Mouse (Mus musculus): ENCODE measurements around the gene Frmd8.

The Frmd8 gene

DNA sequence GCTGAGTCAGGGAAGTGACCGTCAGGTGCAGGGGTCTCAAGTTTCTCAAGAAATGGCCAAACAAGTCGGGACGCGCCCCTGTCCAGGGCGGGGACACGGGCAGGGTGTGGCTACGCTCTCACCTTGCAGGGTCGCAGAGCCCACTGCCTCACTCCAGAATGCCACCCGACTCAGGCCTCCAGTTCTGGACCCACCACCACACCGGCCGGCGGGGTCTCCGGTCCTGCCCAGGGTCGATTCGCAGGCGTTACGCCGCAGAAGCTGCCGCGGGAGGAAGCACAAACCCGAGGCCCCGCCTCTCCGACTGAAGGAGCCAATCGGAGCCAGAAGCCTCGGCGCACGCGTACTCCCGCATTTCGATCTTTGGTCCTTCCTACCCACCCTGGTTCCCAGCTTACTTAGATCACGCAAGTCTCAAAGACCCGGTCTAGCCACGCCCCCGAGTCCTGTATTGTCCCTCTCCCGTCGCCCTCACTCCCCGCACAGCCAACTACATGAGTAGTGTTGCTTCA is at the start of gene Frmd8:
TSS of gene Frmd8 (minus strand) at position 306 of the 512 bp plus-strand sequence.
- ChIA-PET CTCF (interaction anchor here (0.5 to 13.9 kb wide), 31 partner anchors 8 to 1489 kb away, joined by 3 to 308 read pairs (median 5); partner anchors contain the start of genes Tigd3 (in 2 of the 4), Ap5b1 (in 1 of the 4) and Mus81 (in 1 of the 4)), POLR2A (interaction anchor here (0.5 to 17.9 kb wide), 90 partner anchors 9 to 523 kb away, joined by 3 to 399 read pairs (median 4); partner anchors contain the start of genes Tigd3 (in 3 of the 4), Ap5b1 (in 1 of the 4), Arl2 (in 1 of the 4) and Capn1 (in 1 of the 4))

DNA sequence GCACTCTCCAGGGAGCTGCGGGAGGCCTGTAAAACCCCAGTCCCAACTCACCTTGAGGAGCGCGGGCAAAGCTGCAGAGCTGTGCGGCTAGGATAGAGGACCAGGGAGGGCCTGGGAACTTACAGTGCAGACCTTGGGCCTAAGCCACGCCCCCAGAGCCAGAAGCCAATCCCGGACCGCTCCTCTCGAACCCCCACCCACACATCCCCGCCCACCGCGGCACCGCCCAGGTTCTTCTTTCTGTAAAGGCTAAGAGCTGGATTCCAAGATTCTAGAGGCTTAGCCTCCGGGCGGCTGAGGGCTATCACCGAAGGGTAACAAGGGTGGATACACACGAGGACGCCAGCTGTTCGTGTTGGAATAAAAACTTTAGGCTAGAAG is 49.6 kb upstream of the Frmd8 start, which contains the start of gene Cdc42ep2:
TSS of gene Cdc42ep2 (minus strand) at position 104 of the 381 bp plus-strand sequence.
- ChIA-PET POLR2A (interaction anchor here (0.6 to 4.5 kb wide), 95 partner anchors 9 to 468 kb away, joined by 3 to 36 read pairs (median 5); partner anchors contain the start of genes Capn1 (in 3 of the 4), Dpf2 (in 3 of the 4), Cdca5 (in 2 of the 4) and Pola2 (in 2 of the 4)), CTCF (interaction anchor here (0.6 to 5.0 kb wide), 54 partner anchors 9 to 544 kb away, joined by 3 to 32 read pairs (median 3); partner anchors contain the start of genes Capn1 (in 2 of the 4), Pola2 (in 2 of the 4), Snx15 (in 2 of the 4) and Ppp2r5b (in 1 of the 4))

DNA sequence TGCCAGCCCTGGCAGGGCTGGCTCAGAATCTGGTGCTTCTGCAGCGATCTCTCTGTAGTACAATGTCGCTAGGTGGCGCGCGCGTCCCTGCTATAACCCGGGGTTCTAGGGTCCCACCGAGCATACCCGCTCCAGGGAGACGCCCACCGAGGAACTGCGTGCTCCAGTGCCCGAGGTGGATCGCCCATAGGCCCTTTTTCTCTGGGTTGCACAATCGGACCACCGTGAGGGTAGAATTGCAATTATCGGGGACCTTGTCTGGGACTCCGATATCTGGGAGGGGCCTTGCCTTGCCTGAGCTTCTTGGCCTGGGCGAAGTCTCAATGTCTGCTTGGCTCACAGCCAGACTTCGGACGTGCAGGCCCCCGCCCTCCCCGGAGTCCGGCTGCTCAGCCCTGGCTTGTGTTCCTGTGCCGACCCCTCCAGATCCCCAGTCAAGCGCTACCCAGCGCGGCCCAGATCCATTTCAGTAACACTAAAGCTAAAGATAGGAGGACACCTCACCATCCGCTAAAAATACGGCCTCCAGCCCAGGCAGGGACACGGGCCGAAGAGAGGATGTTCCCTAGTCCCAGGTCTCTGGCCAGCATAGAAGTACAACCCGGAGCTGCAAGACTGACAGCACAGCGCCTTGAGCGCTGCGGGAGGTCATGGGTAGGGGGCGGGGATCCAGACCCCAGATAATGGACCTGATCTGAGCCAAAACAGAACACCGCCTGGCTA is 49.1 kb upstream of the Frmd8 start:
- CTCF ChIA-PET = interaction anchor here (0.6 to 5.0 kb wide), 57 partner anchors 9 to 1050 kb away, joined by 3 to 32 read pairs (median 3); partner anchors contain the start of genes Capn1 (in 2 of the 4), Pola2 (in 2 of the 4), Snx15 (in 2 of the 4) and Dpf2 (in 1 of the 4)
- POLR2A ChIA-PET = interaction anchor here (0.6 to 4.5 kb wide), 102 partner anchors 8 to 468 kb away, joined by 3 to 36 read pairs (median 5); partner anchors contain the start of genes Capn1 (in 3 of the 4), Dpf2 (in 3 of the 4), Cdca5 (in 2 of the 4) and Pola2 (in 2 of the 4)

DNA sequence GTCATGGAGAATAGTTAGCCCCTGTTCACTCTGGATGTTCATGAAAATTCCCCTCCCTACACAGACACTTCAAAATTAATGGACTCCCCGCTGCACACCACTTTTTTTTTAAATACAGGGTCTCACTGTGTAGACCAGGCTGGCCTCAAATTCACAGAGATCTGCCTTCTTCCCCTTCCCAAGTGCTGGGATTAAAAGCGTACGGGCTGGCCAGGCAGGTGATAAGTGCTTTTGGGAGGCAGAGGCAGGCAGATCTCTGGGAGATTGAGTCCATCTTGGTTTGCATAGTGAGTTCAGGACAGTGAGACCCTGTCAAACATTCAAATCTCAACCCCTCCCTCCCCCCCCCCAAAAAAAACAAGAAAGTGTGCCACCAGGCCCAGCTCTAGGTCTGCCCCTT is 47.9 kb upstream of the Frmd8 start:
- ChIA-PET CTCF (interaction anchor here in 2 of 4 experiments (0.5 to 5.0 kb wide), 17 partner anchors 7 to 1044 kb away, joined by 3 to 32 read pairs (median 3); partner anchors contain the start of genes Dpf2 (in 1 of the 2), Map4k2 (in 1 of the 2), Sac3d1 (in 1 of the 2) and Zdhhc24 (in 1 of the 2)), POLR2A (interaction anchor here in 3 of 4 experiments (0.6 to 4.5 kb wide), 30 partner anchors 8 to 219 kb away, joined by 3 to 36 read pairs (median 6); partner anchors contain the start of genes Capn1 (in 2 of the 3), Arl2 (in 1 of the 3), Dpf2 (in 1 of the 3) and Pola2 (in 1 of the 3))

DNA sequence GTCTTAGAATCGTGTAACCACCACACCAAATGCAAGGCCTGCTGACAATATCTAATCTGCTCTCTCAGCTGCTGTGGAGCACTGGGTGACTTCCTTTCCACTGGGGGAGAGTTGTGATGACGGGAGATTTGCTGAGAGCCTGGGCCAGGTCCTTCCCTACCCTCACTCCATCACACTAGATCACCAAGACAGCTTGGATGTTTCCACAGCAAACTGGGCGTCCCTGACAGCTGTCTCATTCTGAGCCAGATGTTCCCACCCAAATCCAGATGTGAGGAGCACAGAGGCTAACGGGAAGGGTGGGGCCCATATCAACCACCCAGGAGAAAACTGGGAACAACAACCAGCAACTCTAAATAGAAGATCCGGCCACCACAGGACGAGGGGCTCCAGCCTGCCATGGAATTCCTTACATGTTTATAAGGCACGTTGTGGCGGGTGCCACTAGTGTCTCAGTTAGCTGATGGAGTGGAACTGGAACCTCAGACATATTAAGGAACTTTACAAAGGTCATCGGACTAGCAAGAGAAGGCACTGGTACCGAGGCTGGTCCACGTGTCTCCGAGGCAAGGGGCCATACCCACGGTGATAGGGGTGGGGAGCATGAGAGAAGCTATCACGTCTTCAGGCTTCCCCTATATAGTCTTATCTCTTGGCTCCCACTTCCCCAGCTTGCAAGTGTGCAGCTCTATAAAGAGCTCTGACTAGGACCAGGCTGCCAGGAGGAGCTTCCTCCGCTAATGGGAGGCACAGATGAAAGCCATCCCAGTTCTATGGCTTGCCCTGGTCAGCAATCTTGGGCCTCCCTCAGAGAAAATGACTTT is 47.3 kb upstream of the Frmd8 start:
- CTCF ChIA-PET = interaction anchor here in 3 of 4 experiments (0.5 to 5.0 kb wide), 15 partner anchors 10 to 354 kb away, joined by 3 to 32 read pairs (median 4); partner anchors contain the start of genes Arl2 (in 1 of the 3), Dpf2 (in 1 of the 3), Ehd1 (in 1 of the 3) and Snx15 (in 1 of the 3)
- POLR2A ChIA-PET = interaction anchor here in 3 of 4 experiments (0.6 to 4.5 kb wide), 52 partner anchors 10 to 356 kb away, joined by 3 to 36 read pairs (median 4); partner anchors contain the start of genes Arl2 (in 2 of the 3), Dpf2 (in 2 of the 3), Pola2 (in 2 of the 3) and Tigd3 (in 2 of the 3)

DNA sequence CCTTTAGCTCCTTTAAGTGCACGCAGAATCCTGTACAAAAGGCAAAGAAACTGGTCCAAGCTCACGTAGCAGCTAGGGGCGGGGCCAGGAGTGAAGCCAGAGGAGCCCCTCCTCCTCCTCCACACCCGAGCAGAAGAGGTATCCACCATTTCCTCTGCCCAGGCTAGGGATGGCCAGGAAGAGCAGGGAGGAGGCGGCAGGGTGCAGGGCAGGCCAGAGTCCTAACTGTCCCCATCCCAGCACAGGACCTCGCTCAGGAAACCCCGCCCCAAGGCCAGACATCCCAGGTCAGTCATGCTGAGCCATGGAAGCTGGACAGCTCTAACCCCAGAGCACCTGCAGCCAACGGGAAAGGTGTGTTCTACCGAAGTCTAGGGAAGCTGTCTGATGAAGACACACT is 46.6 kb upstream of the Frmd8 start:
- ChIA-PET POLR2A (interaction anchor here in 3 of 4 experiments (0.5 to 4.5 kb wide), 52 partner anchors 9 to 356 kb away, joined by 3 to 36 read pairs (median 4); partner anchors contain the start of genes Dpf2 (in 3 of the 3), Pola2 (in 2 of the 3), Tigd3 (in 2 of the 3) and Arl2 (in 1 of the 3)), CTCF (interaction anchor here in 3 of 4 experiments (0.5 to 5.0 kb wide), 12 partner anchors 8 to 354 kb away, joined by 3 to 32 read pairs (median 4); partner anchors contain the start of genes Arl2 (in 1 of the 3), Ehd1 (in 1 of the 3) and Snx15 (in 1 of the 3))

DNA sequence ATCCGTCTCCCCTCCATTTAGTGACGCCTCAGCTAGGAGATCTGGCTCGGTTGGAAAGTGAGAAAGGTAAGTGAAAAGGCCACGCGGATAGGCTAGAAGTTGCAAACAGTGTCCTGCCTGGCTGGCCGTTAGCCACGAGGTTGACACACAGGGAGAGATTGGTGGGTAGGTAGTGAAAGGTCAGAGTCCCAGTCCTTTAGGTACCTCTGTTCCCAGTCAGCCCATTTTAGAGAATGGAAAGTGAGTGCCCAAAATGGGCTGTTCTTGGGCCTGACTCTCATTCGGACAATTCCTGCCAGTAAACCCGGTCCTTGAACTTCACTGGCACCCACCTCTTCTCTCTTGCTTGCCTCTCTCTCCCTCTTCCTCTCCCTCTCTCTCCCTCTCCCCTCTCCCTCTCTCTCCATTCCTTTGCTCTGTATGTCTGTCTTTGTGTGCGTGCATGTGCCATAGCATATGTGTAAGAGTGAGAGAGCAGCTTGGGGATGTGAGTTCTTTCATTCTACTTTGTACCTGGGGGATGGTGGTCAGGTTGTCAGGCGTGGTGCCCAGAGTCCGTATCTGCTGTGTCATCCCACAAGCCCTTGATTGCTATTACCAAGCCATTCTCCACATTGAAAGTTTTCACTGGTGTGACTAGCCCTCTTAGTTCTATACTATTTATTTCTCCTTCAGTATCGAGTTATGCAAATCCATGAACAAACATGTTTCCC is 38.1 kb upstream of the Frmd8 start, which contains the start of gene Dpf2:
TSS of gene Dpf2 (minus strand) at position 4 of the 713 bp plus-strand sequence.
- ChIA-PET CTCF (interaction anchor here in 2 of 4 experiments (1.0 to 1.4 kb wide), 3 partner anchors 10 to 126 kb away, joined by 3 to 6 read pairs (median 6); no protein-coding TSS in a partner anchor), POLR2A (interaction anchor here in 3 of 4 experiments (0.7 to 6.3 kb wide), 33 partner anchors 8 to 423 kb away, joined by 3 to 49 read pairs (median 4); partner anchors contain the start of genes Cdc42ep2 (in 3 of the 3), Tigd3 (in 3 of the 3), Capn1 (in 2 of the 3) and Cdca5 (in 1 of the 3))

DNA sequence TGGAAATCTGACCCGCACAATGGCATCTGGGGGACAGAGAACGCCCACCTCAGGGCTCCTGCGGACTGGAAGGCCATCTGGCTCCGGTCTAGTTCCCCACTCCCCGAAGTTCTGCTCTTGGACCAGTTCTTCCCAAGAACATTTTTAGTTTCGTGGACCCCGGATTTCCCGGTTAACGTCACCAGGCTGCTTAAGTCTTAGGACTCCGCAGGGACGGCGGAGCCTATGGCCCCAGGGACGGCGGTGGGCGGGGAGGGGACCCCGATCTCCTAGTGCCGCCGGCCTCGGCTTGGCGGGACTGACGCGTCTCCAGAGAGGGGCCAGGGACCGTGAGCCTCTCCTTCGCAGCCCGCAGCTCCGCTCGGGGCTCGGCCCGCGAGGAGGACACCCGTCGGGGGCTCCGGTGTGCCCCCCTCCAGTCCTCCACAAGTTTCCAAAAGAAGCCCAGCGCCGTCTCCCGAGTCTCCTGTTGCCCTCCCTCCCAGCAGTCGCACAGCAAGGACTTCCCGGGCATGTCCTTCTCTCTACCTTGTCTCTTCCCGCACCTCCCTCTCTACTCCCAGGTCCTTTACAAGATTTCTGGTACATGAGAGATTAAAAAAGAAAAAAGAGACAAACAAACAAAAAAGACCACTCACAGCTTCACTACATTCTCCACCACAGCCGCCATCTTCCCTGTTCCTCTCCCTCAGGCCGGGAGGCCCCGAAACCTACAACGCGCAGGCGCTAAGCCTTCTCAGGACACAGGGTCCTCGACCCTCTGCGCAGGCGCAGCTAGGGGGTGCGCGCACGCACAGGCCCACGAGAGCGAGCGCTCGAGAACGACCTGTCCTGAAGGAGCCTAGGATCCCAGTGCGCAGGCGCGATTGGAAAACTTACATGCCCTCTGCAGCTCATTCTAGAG is 37.3 kb upstream of the Frmd8 start:
- ChIA-PET CTCF (interaction anchor here in 3 of 4 experiments (0.6 to 1.7 kb wide), 8 partner anchors 10 to 364 kb away, joined by 3 to 8 read pairs (median 3); partner anchors contain the start of genes Ehd1 (in 1 of the 3) and Pola2 (in 1 of the 3)), POLR2A (interaction anchor here (0.6 to 6.3 kb wide), 47 partner anchors 9 to 762 kb away, joined by 3 to 49 read pairs (median 4); partner anchors contain the start of genes Cdc42ep2 (in 3 of the 4), Tigd3 (in 3 of the 4), Capn1 (in 2 of the 4) and Cdca5 (in 1 of the 4))

DNA sequence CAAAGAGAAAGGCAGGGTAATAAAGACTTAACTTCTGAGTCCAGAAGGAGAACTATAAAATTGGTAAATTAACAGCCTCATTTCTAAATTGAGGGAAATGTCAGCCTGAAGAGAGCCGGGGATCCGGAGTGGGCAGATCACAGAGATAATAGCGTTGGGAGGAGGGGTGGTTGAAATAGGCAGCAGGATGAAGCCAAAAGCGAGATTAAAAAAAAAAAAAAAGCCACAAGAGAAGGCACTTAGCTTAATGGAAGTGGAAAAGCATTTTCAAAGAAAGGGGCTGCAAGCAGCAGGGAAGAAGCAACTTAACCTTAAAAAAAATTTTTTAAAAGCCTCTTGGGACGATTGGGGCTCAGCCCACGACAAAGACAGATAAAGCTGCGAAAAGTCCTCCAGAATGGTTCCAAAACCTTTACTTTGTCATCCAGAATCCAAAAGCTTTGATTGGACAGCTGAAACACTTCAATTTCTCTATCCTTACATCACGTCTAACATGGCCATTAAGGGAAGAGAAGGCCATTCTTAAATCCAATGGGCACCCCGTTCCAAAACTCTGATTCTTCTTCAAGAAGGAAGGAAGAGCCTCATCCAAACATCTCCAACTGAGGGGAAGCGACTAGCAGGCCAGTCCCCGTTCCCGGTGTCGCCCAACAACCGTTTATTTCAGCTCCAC is 36.5 kb upstream of the Frmd8 start:
- CTCF ChIA-PET = interaction anchor here in 2 of 4 experiments (0.7 to 1.7 kb wide), 4 partner anchors 11 to 365 kb away, joined by 3 to 8 read pairs (median 4); partner anchors contain the start of genes Ehd1 (in 1 of the 2) and Pola2 (in 1 of the 2)

DNA sequence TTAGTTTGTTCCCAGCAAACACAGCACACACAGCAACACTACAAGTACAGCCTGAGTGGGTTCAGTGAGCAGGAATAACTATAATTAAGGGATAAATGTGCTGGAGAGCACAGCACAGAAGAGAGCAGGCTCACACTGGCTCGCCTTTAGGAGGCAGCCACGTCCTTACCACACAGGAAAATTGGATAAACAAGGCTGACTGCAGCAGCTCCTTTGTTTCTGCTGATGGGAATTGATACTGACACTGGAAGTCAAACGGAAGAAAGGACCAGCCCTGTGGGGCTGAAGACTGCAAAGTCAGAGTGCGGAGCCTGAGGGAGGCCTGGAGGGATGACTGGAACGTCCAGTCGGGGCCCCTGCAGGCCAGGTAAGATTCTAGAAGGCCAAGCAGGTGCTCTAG is 35.1 kb upstream of the Frmd8 start:
- POLR2A ChIA-PET = interaction anchor here in 3 of 4 experiments (0.5 to 6.3 kb wide), 13 partner anchors 11 to 380 kb away, joined by 3 to 49 read pairs (median 4); partner anchors contain the start of genes Tigd3 (in 2 of the 3) and Cdc42ep2 (in 1 of the 3)
- CTCF ChIA-PET = interaction anchor here in 3 of 4 experiments (0.6 to 1.7 kb wide), 4 partner anchors 12 to 231 kb away, joined by 3 to 4 read pairs (median 3); partner anchors contain the start of genes Arl2 (in 1 of the 3) and Cdc42ep2 (in 1 of the 3)

More for the DNA sequence above, 36.5 kb upstream of the Frmd8 start:
- POLR2A ChIA-PET = interaction anchor here (0.7 to 6.3 kb wide), 24 partner anchors 12 to 762 kb away, joined by 3 to 49 read pairs (median 4); partner anchors contain the start of genes Cdc42ep2 (in 3 of the 4), Tigd3 (in 3 of the 4), Slc25a45 (in 1 of the 4) and Syvn1 (in 1 of the 4)

DNA sequence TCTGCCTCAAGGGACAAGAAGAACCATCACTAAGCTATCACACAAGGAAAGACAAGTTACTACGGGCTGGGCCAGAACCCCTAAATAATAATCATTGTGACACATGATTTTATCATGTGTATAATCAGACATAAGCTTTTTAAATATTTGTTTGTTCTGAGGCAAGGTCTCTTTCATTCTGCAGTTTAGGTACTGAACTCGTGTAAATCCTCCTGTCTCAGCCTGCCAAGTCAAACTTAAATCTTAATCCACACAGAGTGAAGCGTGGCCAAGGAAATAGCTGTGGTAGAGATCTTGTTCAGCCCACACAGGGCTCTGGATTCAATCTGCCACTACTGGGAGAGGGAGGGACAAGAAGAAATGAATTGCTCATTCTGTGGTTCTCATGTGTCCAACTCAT is 32.2 kb upstream of the Frmd8 start:
- POLR2A ChIA-PET = interaction anchor here in 2 of 4 experiments (0.7 to 6.3 kb wide), 8 partner anchors 12 to 108 kb away, joined by 3 to 49 read pairs (median 4); partner anchors contain the start of gene Tigd3 (in 2 of the 2)
- CTCF ChIA-PET = interaction anchor here in 2 of 4 experiments (0.6 to 1.2 kb wide), 2 partner anchors 120 to 160 kb away, joined by 3 read pairs; no protein-coding TSS in a partner anchor

DNA sequence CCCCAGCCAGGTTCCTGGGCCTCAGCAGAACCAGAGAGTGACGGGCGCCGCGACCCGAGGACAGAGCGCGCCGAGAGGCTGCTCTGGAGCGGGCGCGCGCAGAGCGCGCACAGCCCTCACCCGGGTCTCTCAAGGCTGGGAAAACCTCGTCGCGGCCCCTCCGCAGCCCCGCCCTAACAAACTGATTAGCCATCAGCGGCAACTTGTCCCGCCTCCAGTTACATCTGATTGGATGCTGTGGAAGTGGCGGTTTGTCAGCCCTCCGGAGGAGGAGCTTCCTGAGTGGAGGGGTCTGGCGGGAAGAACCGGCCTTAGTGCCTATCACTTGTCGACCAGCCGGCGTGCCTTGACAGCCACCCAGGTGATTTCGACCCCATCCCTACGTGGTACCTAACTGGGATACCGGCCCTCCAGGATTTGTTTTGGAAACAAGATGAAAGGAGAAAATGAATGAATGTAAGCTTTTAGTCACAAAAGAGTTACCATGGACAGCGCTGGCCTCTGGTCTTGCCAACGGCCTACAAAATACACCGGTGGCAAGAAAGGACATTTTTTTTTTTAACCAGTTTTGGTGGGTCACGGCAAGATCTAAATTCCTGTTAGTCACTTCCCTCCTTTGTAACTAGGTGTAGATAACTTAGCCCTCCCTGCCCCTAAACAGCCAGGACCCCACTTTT is 19.1 kb upstream of the Frmd8 start, which contains the start of gene Tigd3:
TSS of gene Tigd3 (minus strand) at position 148 of the 677 bp plus-strand sequence.
- ChIA-PET CTCF (interaction anchor here (0.6 to 2.8 kb wide), 23 partner anchors 9 to 326 kb away, joined by 3 to 29 read pairs (median 4); partner anchors contain the start of genes Frmd8 (in 2 of the 4), Ap5b1 (in 1 of the 4), Cdc42ep2 (in 1 of the 4) and Sac3d1 (in 1 of the 4)), POLR2A (interaction anchor here (0.5 to 5.8 kb wide), 129 partner anchors 8 to 925 kb away, joined by 3 to 49 read pairs (median 5); partner anchors contain the start of genes Cdca5 (in 3 of the 4), Dpf2 (in 3 of the 4), Frmd8 (in 3 of the 4) and Zfpl1 (in 3 of the 4))

Measured in embryonic stem cell, embryonic (primary cell).